Mouse (Mus musculus) neutrophil, adult 5-6 weeks (primary cell): ENCODE results near the gene Pde8b. TPM values are rescaled to one million over a fixed set of nuclear protein-coding genes. Genes with fewer than 3 reads are reported as not detected.

Source experiments
- ATAC-seq: fragments of 151-379, 151-347 bp; 2 replicates; pipeline ENCODE4 v1.8.0; 2017; ENCODE audit warnings: mild to moderate bottlenecking, moderate TSS enrichment; ENCODE audit not compliant: insufficient number of reproducible peaks, poor library complexity, low FRiP score, severe bottlenecking; ENCODE audit errors: extremely low read depth
- total RNA-seq: library from RNA; stranded (forward); fragments of 200-1000 nt; gene quantifications from 2 replicates; pipeline ENCODE4 v1.2.3, GENCODE M21; 2017

Pde8b gene
- 0.35 TPM in 1 of 2 replicates, not detected in the other for total RNA-seq

- no peak for ATAC-seq
Measured at GRCm38 (mm10) chr13:95249511-95250456, at the start of gene Pde8b. TSS of gene Pde8b (minus strand) at chr13:95250336.

- no peak for ATAC-seq
Measured at GRCm38 (mm10) chr13:95291983-95292382, 41.8 kb upstream of the Pde8b start.

- ATAC-seq, result no peak
Measured at GRCm38 (mm10) chr13:95288027-95288426, 37.9 kb upstream of the Pde8b start.

GRCm38 (mm10) chr13:95286989-95287388 lies 36.9 kb upstream of the Pde8b start:
- no peak for ATAC-seq

GRCm38 (mm10) chr13:95281740-95282673 lies 31.9 kb upstream of the Pde8b start:
- ATAC-seq, result no peak

- ATAC-seq, result no peak
Measured at GRCm38 (mm10) chr13:95278426-95279025, 28.4 kb upstream of the Pde8b start.

- ATAC-seq, result no peak
Measured at GRCm38 (mm10) chr13:95264691-95265090, 14.6 kb upstream of the Pde8b start.

- no peak for ATAC-seq
Measured at GRCm38 (mm10) chr13:95260886-95261789, 11.0 kb upstream of the Pde8b start.

GRCm38 (mm10) chr13:95260391-95260790 lies 10.3 kb upstream of the Pde8b start:
- ATAC-seq, result no peak

GRCm38 (mm10) chr13:95257083-95257482 lies 6.9 kb upstream of the Pde8b start:
- ATAC-seq, result no peak

- ATAC-seq, result no peak
Measured at GRCm38 (mm10) chr13:95255083-95255482, 4.9 kb upstream of the Pde8b start.

- no peak for ATAC-seq
Measured at GRCm38 (mm10) chr13:95243026-95243425, 7.1 kb downstream of the Pde8b start.

GRCm38 (mm10) chr13:95237488-95237887 lies 12.6 kb downstream of the Pde8b start:
- no peak for ATAC-seq

GRCm38 (mm10) chr13:95235261-95235660 lies 14.9 kb downstream of the Pde8b start:
- no peak for ATAC-seq

GRCm38 (mm10) chr13:95231366-95232138 lies 18.6 kb downstream of the Pde8b start:
- ATAC-seq, result no peak

- no peak for ATAC-seq
Measured at GRCm38 (mm10) chr13:95230326-95230725, 19.8 kb downstream of the Pde8b start.

GRCm38 (mm10) chr13:95224491-95224890 lies 25.6 kb downstream of the Pde8b start:
- no peak for ATAC-seq

GRCm38 (mm10) chr13:95223427-95223772 lies 26.7 kb downstream of the Pde8b start:
- no peak for ATAC-seq
